8 mouse cellular contexts compared by ENCODE assay signal in genomic region chr10:39171603-39172539, GRCm38 (mm10). TPM values are rescaled to one million over a fixed set of nuclear protein-coding genes. Genes with fewer than 3 reads are reported as not detected.
DNase-seq lines count a peak whose midpoint lies in the region; ATAC-seq and TF ChIP-seq lines count a peak whose summit lies in the region.

No protein-coding gene starts in this region.

- no peaks in the 10 kb centered on the region for H3K27me3 ChIP-seq in embryonic facial prominence, embryonic 15.5 days
- H3K27me3 ChIP-seq in limb, embryonic 14.5 days (ENCODE audit: control insufficient read depth, insufficient read depth, low read length), result no peaks in the 10 kb centered on the region
- no peaks in the 10 kb centered on the region for H3K27me3 ChIP-seq in midbrain, postnatal 0 days (ENCODE audit: insufficient read depth, low read length)

- 0 out of 2 replicates have a peak overlapping the region, but pooled peaks have one; percentile 12 for H3K9ac ChIP-seq in embryonic facial prominence, embryonic 15.5 days
- H3K9ac ChIP-seq in limb, embryonic 14.5 days (ENCODE audit: low read depth, low read length, severe bottlenecking), result peak overlapping the region; percentile 25; the same call in 1 of the 2 replicates
- peak overlapping the region; percentile 74 for H3K9ac ChIP-seq in midbrain, postnatal 0 days (replicated peaks; ENCODE audit: low read length, poor library complexity, severe bottlenecking)

- ATAC-seq in embryonic facial prominence, embryonic 15.5 days (ENCODE audit: insufficient number of reproducible peaks, low FRiP score, low TSS enrichment, low read depth), result peak; percentile 66
- peak; percentile 76 for ATAC-seq in limb, embryonic 14.5 days (ENCODE audit: low FRiP score, low read depth)
- ATAC-seq in midbrain, postnatal 0 days (ENCODE audit: low FRiP score), result peak; percentile 89

- no peaks in the 10 kb centered on the region for H3K36me3 ChIP-seq in embryonic facial prominence, embryonic 15.5 days
- H3K36me3 ChIP-seq in limb, embryonic 14.5 days (ENCODE audit: control insufficient read depth, insufficient read depth, low read length), result no peaks in the 10 kb centered on the region
- H3K36me3 ChIP-seq in midbrain, postnatal 0 days (ENCODE audit: insufficient read depth, low read length), result no peaks in the 10 kb centered on the region

- peak; percentile 96 for DNase-seq in 416B (ENCODE audit: low read depth)
- DNase-seq in heart, adult 8-10 months (ENCODE audit: low spot score), result peak; percentile 92
- peak; percentile 92 for DNase-seq in kidney, adult 9 months
- DNase-seq in limb, embryonic 14.5 days (ENCODE audit: low spot score), result peak; percentile 89
- peak; percentile 98 for DNase-seq in midbrain, postnatal 0 days (ENCODE audit: low spot score)
- peak; percentile 71 to 78 for DNase-seq in spleen, postnatal 14 days (ENCODE audit: low spot score in 2 of 2)

- H3K4me3 ChIP-seq in bone marrow, adult 2 months (replicated peaks; ENCODE audit: control insufficient read depth, low read depth, low read length), result peak overlapping the region; percentile 70
- H3K4me3 ChIP-seq in embryonic facial prominence, embryonic 15.5 days (replicated peaks), result peak overlapping the region; percentile 51
- H3K4me3 ChIP-seq in limb, embryonic 14.5 days (replicated peaks; ENCODE audit: low read length), result peak overlapping the region; percentile 43
- peak overlapping the region; percentile 38 for H3K4me3 ChIP-seq in midbrain, postnatal 0 days (ENCODE audit: low read depth, low read length)

- no peak for TF ChIP-seq POLR2A in bone marrow, adult 2 months (IDR thresholded peaks at IDR 0.05; ENCODE audit: borderline replicate concordance, control insufficient read depth, low read depth, low read length)
- TF ChIP-seq POLR2A in limb, embryonic 14.5 days (IDR thresholded peaks at IDR 0.05; ENCODE audit: borderline replicate concordance, extremely low read depth, insufficient read depth, insufficient read length), result no peak

- peak overlapping the region; percentile 84 for H3K4me2 ChIP-seq in embryonic facial prominence, embryonic 15.5 days (replicated peaks)
- peak overlapping the region; percentile 79 for H3K4me2 ChIP-seq in limb, embryonic 14.5 days (replicated peaks; ENCODE audit: low read depth, low read length, severe bottlenecking)
- H3K4me2 ChIP-seq in midbrain, postnatal 0 days (ENCODE audit: low read depth, low read length, poor library complexity, severe bottlenecking), result peak overlapping the region; percentile 63

- peak; percentile 75; the same call in 1 of the 2 replicates for TF ChIP-seq CTCF in bone marrow, adult 2 months (IDR thresholded peaks at IDR 0.05; ENCODE audit: control insufficient read depth, insufficient read depth, low read length)
- peak; percentile 93 for TF ChIP-seq CTCF in midbrain, postnatal 0 days (IDR thresholded peaks at IDR 0.05)

- peaks cover 4% of the 10 kb centered on the region; the same call in 1 of the 2 replicates for H3K4me1 ChIP-seq in bone marrow, adult 2 months (ENCODE audit: control insufficient read depth, insufficient read depth, low read length)
- peaks cover 39% of the 10 kb centered on the region for H3K4me1 ChIP-seq in embryonic facial prominence, embryonic 15.5 days
- 0 out of 2 replicates have a peak, but pooled peaks cover 23% of the 10 kb centered on the region for H3K4me1 ChIP-seq in limb, embryonic 14.5 days (ENCODE audit: control insufficient read depth, insufficient read depth, low read length)
- peaks cover 5% of the 10 kb centered on the region for H3K4me1 ChIP-seq in midbrain, postnatal 0 days (ENCODE audit: insufficient read depth, low read length)

- no peaks in the 10 kb centered on the region for H3K9me3 ChIP-seq in embryonic facial prominence, embryonic 15.5 days (replicated peaks)
- H3K9me3 ChIP-seq in limb, embryonic 14.5 days (ENCODE audit: control insufficient read depth, low read length), result no peaks in the 10 kb centered on the region
- no peaks in the 10 kb centered on the region for H3K9me3 ChIP-seq in midbrain, postnatal 0 days (ENCODE audit: low read length)

- H3K27ac ChIP-seq in bone marrow, adult 2 months (ENCODE audit: control insufficient read depth, insufficient read depth, low read depth, low read length, poor library complexity), result peak overlapping the region; percentile 77; the same call in 1 of the 2 replicates
- peak overlapping the region; percentile 92 for H3K27ac ChIP-seq in embryonic facial prominence, embryonic 15.5 days (replicated peaks)
- H3K27ac ChIP-seq in limb, embryonic 14.5 days (replicated peaks; ENCODE audit: low read depth, low read length), result peak overlapping the region; percentile 70
- peak overlapping the region; percentile 99 for H3K27ac ChIP-seq in midbrain, postnatal 0 days (ENCODE audit: low read depth, low read length)

- WGBS in bone marrow, adult 2 months, result 19% methylated on average over 26 of the region's 26 CpGs
- 14% methylated on average over 26 of the region's 26 CpGs for WGBS in embryonic facial prominence, embryonic 15.5 days
- WGBS in limb, embryonic 14.5 days, result 18% methylated on average over 26 of the region's 26 CpGs
- WGBS in midbrain, postnatal 0 days, result 5% methylated on average over 26 of the region's 26 CpGs

RNA-seq across cellular contexts. Expression of gene Ccn6, which starts 8.3 kb away (rescaled TPM):
- not detected in 2 replicates for polyA plus RNA-seq in bone marrow, adult 2 months (2011; ENCODE audit: insufficient read depth, insufficient read length, low replicate concordance, missing spikeins)
- 0.61 and 0.62 TPM in 2 replicates for polyA plus RNA-seq in embryonic facial prominence, embryonic 15.5 days (2015; fragmentation: Nextera tagmentation; extraction: Ambion mirVana)
- total RNA-seq in heart, adult 8-10 months (2022), result not detected
- 2.0 and 2.5 TPM in 2 replicates for polyA plus RNA-seq in limb, embryonic 14.5 days (2012; rRNA removed)
- polyA plus RNA-seq in limb, embryonic 14.5 days (2014; fragmentation: Nextera tagmentation; extraction: Ambion mirVana), result 0.90 and 1.3 TPM in 2 replicates
- total RNA-seq in midbrain, postnatal 0 days (2014; rRNA removed), result 0.38 and 0.93 TPM in 2 replicates
- 0.32 and 0.37 TPM in 2 replicates for polyA plus RNA-seq in midbrain, postnatal 0 days (2015; fragmentation: Nextera tagmentation; extraction: Ambion mirVana)

RNA-seq across cellular contexts. Expression of gene Tube1, which starts 38.1 kb away (rescaled TPM):
- polyA plus RNA-seq in bone marrow, adult 2 months (2011; ENCODE audit: insufficient read depth, insufficient read length, low replicate concordance, missing spikeins), result 2.2 and 3.7 TPM in 2 replicates
- polyA plus RNA-seq in embryonic facial prominence, embryonic 15.5 days (2015; fragmentation: Nextera tagmentation; extraction: Ambion mirVana), result 14.3 and 15.6 TPM in 2 replicates
- 1 to 10 TPM in 2 of 4 experiments, under 1 TPM in 2; 0.73 to 1.3 (median 0.96) TPM for total RNA-seq in heart, adult 8-10 months (2022)
- 21.1 and 22.8 TPM in 2 replicates for polyA plus RNA-seq in limb, embryonic 14.5 days (2012; rRNA removed)
- 15.6 and 18.0 TPM in 2 replicates for polyA plus RNA-seq in limb, embryonic 14.5 days (2014; fragmentation: Nextera tagmentation; extraction: Ambion mirVana)
- total RNA-seq in midbrain, postnatal 0 days (2014; rRNA removed), result 7.6 and 8.6 TPM in 2 replicates
- polyA plus RNA-seq in midbrain, postnatal 0 days (2015; fragmentation: Nextera tagmentation; extraction: Ambion mirVana), result 2.4 and 3.6 TPM in 2 replicates

RNA-seq across cellular contexts. Expression of gene Fam229b, which starts 38.2 kb away (rescaled TPM):
- not detected in 2 replicates for polyA plus RNA-seq in bone marrow, adult 2 months (2011; ENCODE audit: insufficient read depth, insufficient read length, low replicate concordance, missing spikeins)
- polyA plus RNA-seq in embryonic facial prominence, embryonic 15.5 days (2015; fragmentation: Nextera tagmentation; extraction: Ambion mirVana), result 14.4 and 15.3 TPM in 2 replicates
- total RNA-seq in heart, adult 8-10 months (2022), result 10 to 100 TPM in 2 of 4 experiments, 1 to 10 TPM in 2; 6.2 to 10.7 (median 9.3) TPM
- 7.6 and 7.9 TPM in 2 replicates for polyA plus RNA-seq in limb, embryonic 14.5 days (2012; rRNA removed)
- 10.9 and 13.0 TPM in 2 replicates for polyA plus RNA-seq in limb, embryonic 14.5 days (2014; fragmentation: Nextera tagmentation; extraction: Ambion mirVana)
- total RNA-seq in midbrain, postnatal 0 days (2014; rRNA removed), result 15.3 and 33.0 TPM in 2 replicates
- 44.4 and 44.6 TPM in 2 replicates for polyA plus RNA-seq in midbrain, postnatal 0 days (2015; fragmentation: Nextera tagmentation; extraction: Ambion mirVana)

Comparison
In these comparisons a context has a peak if more than half of its experiments do, and no peak if none do; other contexts are left out.
1. Peak in every context shown above with its lines: DNase-seq, ATAC-seq, H3K4me3 ChIP-seq and H3K27ac ChIP-seq.
2. H3K9ac ChIP-seq: peak in every context shown above with its lines; median percentile 74 in midbrain, postnatal 0 days; 25 in limb, embryonic 14.5 days; 12 in embryonic facial prominence, embryonic 15.5 days.